8 mouse cellular contexts compared by ENCODE assay signal in genomic region chr15:93397269-93397668, GRCm38 (mm10). TPM values are rescaled to one million over a fixed set of nuclear protein-coding genes. Genes with fewer than 3 reads are reported as not detected.
A peak's percentile ranks its signal among the peaks of the same experiment; 100 is the strongest.
DNase-seq lines count a peak whose midpoint lies in the region; ATAC-seq and TF ChIP-seq lines count a peak whose summit lies in the region.

No protein-coding gene starts in this region.

- 3% methylated on average over 11 of the region's 11 CpGs for WGBS in heart, postnatal 0 days
- 1% methylated on average over 11 of the region's 11 CpGs for WGBS in midbrain, embryonic 12.5 days

- ATAC-seq in heart, postnatal 0 days (ENCODE audit: insufficient read depth, low read depth): no peak
- no peak for ATAC-seq in midbrain, embryonic 12.5 days (ENCODE audit: low FRiP score, low read depth)

- no peak for TF ChIP-seq EP300 in heart, postnatal 0 days (IDR thresholded peaks at IDR 0.05; ENCODE audit: low read depth)

- peak overlapping the region; percentile 96 for H3K4me2 ChIP-seq in heart, postnatal 0 days (ENCODE audit: low read depth, low read length)
- peak overlapping the region; percentile 75 for H3K4me2 ChIP-seq in midbrain, embryonic 12.5 days (replicated peaks)

- H3K4me1 ChIP-seq in heart, postnatal 0 days (ENCODE audit: control insufficient read depth, insufficient read depth): peaks cover 15% of the 10 kb centered on the region
- H3K4me1 ChIP-seq in midbrain, embryonic 12.5 days: peaks cover 35% of the 10 kb centered on the region

- peaks cover 26% of the 10 kb centered on the region for H3K36me3 ChIP-seq in heart, postnatal 0 days (replicated peaks; ENCODE audit: control insufficient read depth, insufficient read depth, low read length)
- peaks cover 27% of the 10 kb centered on the region for H3K36me3 ChIP-seq in midbrain, embryonic 12.5 days

- H3K9me3 ChIP-seq in heart, postnatal 0 days (replicated peaks; ENCODE audit: control insufficient read depth, low read length): no peaks in the 10 kb centered on the region
- H3K9me3 ChIP-seq in midbrain, embryonic 12.5 days: no peaks in the 10 kb centered on the region

- TF ChIP-seq CTCF in layer of hippocampus, adult 2 months (conservative IDR thresholded peaks at IDR 0.05): no peak
- no peak for TF ChIP-seq CTCF in heart, postnatal 0 days (IDR thresholded peaks at IDR 0.05; ENCODE audit: low read depth)

- peak overlapping the region; percentile 61 for H3K4me3 ChIP-seq in layer of hippocampus, adult 2 months
- peak overlapping the region; percentile 92 for H3K4me3 ChIP-seq in heart, postnatal 0 days (ENCODE audit: low read depth, low read length)
- H3K4me3 ChIP-seq in midbrain, embryonic 12.5 days: peak overlapping the region; percentile 98

- peak overlapping the region; percentile 92 for H3K9ac ChIP-seq in heart, postnatal 0 days (replicated peaks; ENCODE audit: low read depth, low read length)
- peak overlapping the region; percentile 96 for H3K9ac ChIP-seq in midbrain, embryonic 12.5 days (replicated peaks)

- H3K27me3 ChIP-seq in heart, postnatal 0 days (ENCODE audit: control insufficient read depth, insufficient read depth, low read length): no peaks in the 10 kb centered on the region
- no peaks in the 10 kb centered on the region for H3K27me3 ChIP-seq in midbrain, embryonic 12.5 days

- no peak overlapping the region for H3K27ac ChIP-seq in layer of hippocampus, adult 2 months
- H3K27ac ChIP-seq in heart, postnatal 0 days (ENCODE audit: low read depth): no peak overlapping the region
- no peak overlapping the region for H3K27ac ChIP-seq in midbrain, embryonic 12.5 days (replicated peaks)

- no peak for DNase-seq in layer of hippocampus, adult 2 months (ENCODE audit: low spot score in 2 of 2)
- no peak for DNase-seq in layer of hippocampus, postnatal 10 days (ENCODE audit: low spot score in 2 of 2)
- DNase-seq in T-cell, adult 2 months (ENCODE audit: low spot score): peak; percentile 2
- no peak for DNase-seq in heart, postnatal 0 days (ENCODE audit: low spot score)
- DNase-seq in embryo, embryonic 9.5 days (ENCODE audit: extremely low spot score): no peak
- no peak for DNase-seq in ovary, adult 18-20 months (ENCODE audit: low spot score)
- no peak for DNase-seq in kidney, postnatal 14 days

RNA-seq across cellular contexts. Expression of gene Zcrb1, which starts 0.9 kb away (rescaled TPM):
- total RNA-seq in layer of hippocampus, adult 2 months (2021): 10 to 100 TPM; 71.0 to 80.2 TPM
- 10 to 100 TPM; 80.5 to 96.2 TPM for total RNA-seq in layer of hippocampus, postnatal 10 days (2021)
- total RNA-seq in heart, postnatal 0 days (2014; rRNA removed; ENCODE audit: low replicate concordance): 17.8 and 24.6 TPM in 2 replicates
- 133 and 136 TPM in 2 replicates for polyA plus RNA-seq in heart, postnatal 0 days (2015; fragmentation: Nextera tagmentation; extraction: Ambion mirVana)
- polyA plus RNA-seq in midbrain, embryonic 12.5 days (2016; fragmentation: Nextera tagmentation; extraction: Ambion mirVana): 172 and 180 TPM in 2 replicates

RNA-seq across cellular contexts. Expression of gene Pphln1, which starts 0.9 kb away (rescaled TPM):
- 10 to 100 TPM; 39.2 to 41.3 TPM for total RNA-seq in layer of hippocampus, adult 2 months (2021)
- 10 to 100 TPM; 31.6 to 34.3 TPM for total RNA-seq in layer of hippocampus, postnatal 10 days (2021)
- total RNA-seq in heart, postnatal 0 days (2014; rRNA removed; ENCODE audit: low replicate concordance): 11.1 and 17.8 TPM in 2 replicates
- polyA plus RNA-seq in heart, postnatal 0 days (2015; fragmentation: Nextera tagmentation; extraction: Ambion mirVana): 21.3 and 22.6 TPM in 2 replicates
- 83.1 and 87.5 TPM in 2 replicates for polyA plus RNA-seq in midbrain, embryonic 12.5 days (2016; fragmentation: Nextera tagmentation; extraction: Ambion mirVana)
